Mouse (Mus musculus) ovary, postnatal 10 days (tissue): ENCODE measurements around the gene Olfr1308.

Source experiments
- DNase-seq: peaks from one replicate; pipeline ENCODE4 v3.0.0; 2022; ENCODE audit warnings: low spot score

The Olfr1308 gene

DNA sequence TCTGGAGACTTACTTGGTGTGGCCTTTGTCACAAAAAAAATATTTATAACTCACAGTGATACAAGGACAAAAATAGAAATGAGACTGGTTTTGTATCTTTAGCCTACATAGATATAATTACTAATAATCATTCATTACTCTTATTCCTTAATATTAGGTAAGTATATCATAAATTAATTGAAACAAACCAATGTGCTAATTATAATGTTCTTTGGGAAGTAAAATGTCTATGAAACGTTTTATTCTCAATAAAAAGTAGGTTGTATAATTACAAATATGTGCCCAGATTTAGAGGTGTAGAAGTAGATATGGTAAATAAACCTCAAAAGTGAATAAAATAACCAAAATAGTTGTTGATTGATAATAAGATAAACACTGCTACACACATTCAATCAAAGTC lies at the start of gene Olfr1308:
TSS of gene Olfr1308 (minus strand) at position 101 of the 400 bp plus-strand sequence.
- no peak for DNase-seq

DNA sequence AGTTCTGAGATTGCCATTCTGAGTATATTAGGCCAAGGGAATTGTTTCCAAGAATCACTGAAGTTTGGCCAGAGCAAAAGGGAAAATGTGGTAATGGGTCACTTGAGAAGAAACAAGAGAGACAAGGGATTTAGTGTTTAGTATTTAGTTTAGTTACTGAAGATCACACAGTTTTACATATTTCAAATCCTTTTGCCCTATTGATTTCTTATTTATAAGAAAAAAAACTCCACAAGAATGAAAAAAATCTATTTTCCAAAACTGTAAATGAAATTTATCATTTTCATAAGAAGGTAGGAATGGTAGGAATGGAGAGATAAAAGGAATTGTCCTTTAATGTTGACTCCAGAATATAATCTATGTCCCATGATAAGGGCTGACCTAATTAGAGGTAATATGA lies 47.9 kb upstream of the Olfr1308 start, which contains the start of gene Olfr1310:
TSS of gene Olfr1310 (minus strand) at position 101 of the 400 bp plus-strand sequence.
- no peak for DNase-seq

DNA sequence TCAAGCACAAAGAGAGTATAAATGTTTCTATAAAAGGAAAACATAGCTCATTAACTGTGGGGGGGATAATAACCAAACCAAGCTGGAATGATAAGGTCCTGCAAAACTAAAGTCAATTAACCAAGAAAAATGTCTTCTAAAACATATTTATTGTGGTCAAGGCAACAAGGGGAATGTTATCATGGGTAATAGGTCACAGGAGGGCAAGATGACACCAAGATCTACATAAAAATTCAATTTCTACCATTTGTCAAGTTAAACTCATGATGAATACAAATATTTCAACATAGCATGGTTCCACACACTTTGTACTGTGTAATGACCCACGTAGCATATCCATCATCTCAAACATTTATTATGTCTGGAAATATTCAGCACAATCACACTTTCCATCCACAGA lies 25.4 kb upstream of the Olfr1308 start, which contains the start of gene Olfr1309:
TSS of gene Olfr1309 (minus strand) at position 101 of the 400 bp plus-strand sequence.
- DNase-seq: no peak

DNA sequence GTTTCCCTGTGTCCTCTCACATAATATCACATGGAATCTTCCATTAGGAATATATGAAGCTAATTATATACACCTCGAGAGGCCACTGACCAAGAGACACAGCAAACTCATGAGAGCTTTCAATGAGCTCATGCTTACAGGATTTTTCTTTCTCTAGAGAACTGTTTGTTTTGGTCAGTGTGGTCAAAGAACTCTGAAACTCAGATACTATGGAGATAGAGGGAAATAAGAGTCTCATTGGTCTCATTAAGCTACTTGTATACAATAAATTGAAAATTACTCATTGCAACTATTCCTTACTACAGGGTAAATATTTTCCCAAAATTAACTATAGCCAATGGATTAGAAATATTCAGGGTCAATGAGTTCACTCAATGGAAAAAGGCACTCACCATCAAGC lies 15.4 kb downstream of the Olfr1308 start, which contains the start of gene Olfr1307:
TSS of gene Olfr1307 (minus strand) at position 101 of the 400 bp plus-strand sequence.
- no peak for DNase-seq

DNA sequence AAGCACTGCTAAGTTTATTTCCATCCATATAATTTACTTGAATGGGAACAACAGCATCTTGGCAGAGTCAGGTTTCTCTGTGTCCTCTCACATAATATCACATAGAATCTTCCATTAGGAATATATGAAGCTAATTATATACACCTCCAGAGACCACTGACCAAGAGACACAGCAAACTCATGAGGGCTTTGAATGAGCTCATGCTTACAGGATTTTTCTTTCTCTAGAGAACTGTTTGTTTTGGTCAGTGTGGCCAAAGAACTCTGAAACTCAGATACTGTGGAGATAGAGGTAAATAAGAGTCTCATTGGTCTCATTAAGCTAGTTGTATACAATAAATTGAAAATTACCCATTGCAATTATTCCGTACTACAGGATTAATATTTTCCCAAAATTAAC lies 48.6 kb downstream of the Olfr1308 start, which contains the start of gene Olfr1306:
TSS of gene Olfr1306 (minus strand) at position 101 of the 400 bp plus-strand sequence.
- no peak for DNase-seq
